Mouse (Mus musculus) left cerebral cortex, postnatal 10 days (tissue): ENCODE measurements around the gene BC037034. TPM values are rescaled to one million over a fixed set of nuclear protein-coding genes. Genes with fewer than 3 reads are reported as not detected.
A peak's percentile ranks its signal among the peaks of the same experiment; 100 is the strongest.
"Not testable (repeated sequence)": the region's sequence is repeated elsewhere in the genome, so short reads cannot be mapped to it uniquely, and the experiment has no call there.

ENCODE experiments used
- DNase-seq, 2 experiments: peaks; one replicate each; pipeline ENCODE4 v3.0.0; 2021 to 2022; ENCODE audit warnings: low spot score in 2 of 2, mixed read lengths in 1 of 2; ENCODE audit errors: extremely low spot score in 1 of 2
- intact Hi-C: fragments of 180-260 bp; cut with DNase I; formaldehyde crosslinking; loops from one replicate; pipeline ENCODE4 v1.15.1; 2025
- total RNA-seq, 2 experiments: library from RNA; stranded (reverse); gene quantifications; 2 replicates each; pipeline ENCODE4 v1.2.3; 2021

The BC037034 gene
- total RNA-seq, 2 experiments from 2014 or later, result 74.6 to 75.5 TPM

GRCm38 (mm10) chr5:138227367-138227766 lies 36.5 kb downstream of the BC037034 start:
- no peak for DNase-seq
- intact Hi-C loops, result no loop called here

DNA sequence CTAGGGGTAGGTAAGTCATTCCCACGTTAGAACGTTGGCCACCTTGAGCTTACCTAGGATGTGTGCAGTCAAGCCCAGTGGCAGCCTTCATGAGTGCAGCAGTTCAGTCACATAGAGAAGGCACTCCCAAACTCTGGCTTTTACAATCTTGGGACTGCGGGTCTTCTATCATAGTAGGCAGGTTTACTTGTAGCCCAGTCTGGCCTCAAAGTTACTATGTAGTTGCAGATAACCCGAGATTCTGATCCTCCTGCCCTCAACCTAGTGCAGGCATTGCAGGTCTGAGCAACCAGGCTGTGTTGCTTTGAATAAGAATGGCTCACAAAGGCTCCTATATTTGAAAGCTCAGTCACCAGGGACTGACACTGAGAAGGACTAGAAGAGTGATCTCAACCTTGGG lies 37.3 kb downstream of the BC037034 start:
- intact Hi-C loops, result no loop called here
- no peak for DNase-seq

- DNase-seq, result no peak
- intact Hi-C loops, result no loop called here
These were observed 38.1 kb downstream of the BC037034 start, which contains the start of gene Nxpe5 for GRCm38 (mm10) chr5:138225700-138226099. Gene Nxpe5, plus strand, starts transcription at chr5:138225898.

DNA sequence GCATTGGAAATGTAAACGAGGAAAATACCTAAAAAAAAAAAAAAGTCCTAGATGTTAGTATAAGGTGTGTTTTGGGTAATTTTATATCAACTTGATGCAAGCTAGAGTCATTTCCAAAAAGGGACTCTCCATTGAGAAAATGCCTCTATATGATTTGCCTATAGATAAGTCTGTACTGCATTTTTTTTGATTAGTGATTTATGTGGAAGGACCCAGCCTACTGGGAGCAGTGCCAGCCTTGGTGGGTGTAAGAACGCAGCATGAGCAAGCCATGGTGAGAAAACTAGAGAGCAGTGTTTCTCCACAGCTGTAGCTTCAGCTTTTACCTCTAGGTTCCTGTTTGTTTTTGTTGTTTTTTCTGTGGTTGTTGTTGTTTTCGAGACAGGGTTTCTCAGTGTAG lies 40.5 kb downstream of the BC037034 start:
- intact Hi-C loops, result no loop called here
- peak in 1 of 2 experiments; percentile 34 for DNase-seq

DNA sequence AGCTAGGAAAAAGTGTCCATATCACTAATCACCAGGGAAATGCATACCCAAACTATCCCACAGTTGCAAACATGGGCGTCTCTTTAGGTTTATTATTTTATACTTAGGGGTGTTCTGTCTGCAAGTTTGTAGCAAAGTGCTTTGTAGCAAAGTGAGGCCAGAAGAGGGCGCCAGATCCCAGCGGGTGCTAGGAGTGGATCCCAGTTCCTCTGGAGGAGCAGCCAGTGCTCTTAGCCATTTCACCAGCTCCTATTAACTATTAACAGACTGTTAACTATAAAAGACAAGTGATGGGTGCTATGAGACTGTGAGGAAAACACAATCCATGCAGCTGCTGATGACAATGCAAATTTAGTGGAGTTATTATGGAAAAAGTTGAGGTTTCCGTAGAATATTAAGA lies 41.7 kb downstream of the BC037034 start:
- intact Hi-C loops, result no loop called here
- DNase-seq, result peak; percentile 74 to 86

- intact Hi-C loops, result no loop called here
- no peak for DNase-seq
These were observed 44.0 kb downstream of the BC037034 start for GRCm38 (mm10) chr5:138219864-138220263.

GRCm38 (mm10) chr5:138216632-138217031 lies 47.2 kb downstream of the BC037034 start:
- DNase-seq, intact Hi-C loops: not testable (repeated sequence)

Other genes with a start within 250 kb of the BC037034 start
- gene Smok3a, start 242.8 kb downstream of the BC037034 start, total RNA-seq, result not detected
- not detected for gene Smok3b, start 242.6 kb downstream of the BC037034 start, total RNA-seq
- gene Smok3c, start 210.8 kb downstream of the BC037034 start, total RNA-seq, result not detected
- gene Zkscan1, start 178.9 kb downstream of the BC037034 start, total RNA-seq, result 10 to 100 TPM; 39.2 to 39.4 TPM
- 10 to 100 TPM; 21.8 to 26.1 TPM for gene Zscan21, start 147.1 kb downstream of the BC037034 start, total RNA-seq
- gene Zfp113, start 108.3 kb downstream of the BC037034 start, total RNA-seq, result 10 to 100 TPM; 10.5 to 10.6 TPM
- 100 to 1,000 TPM; 145 to 149 TPM for gene Cops6, start 103.0 kb downstream of the BC037034 start, total RNA-seq
- gene Ap4m1, start 92.0 kb downstream of the BC037034 start, total RNA-seq, result 10 to 100 TPM; 26.2 to 28.1 TPM
- 10 to 100 TPM; 15.6 to 16.0 TPM for gene Mcm7, start 91.6 kb downstream of the BC037034 start, total RNA-seq
- 10 to 100 TPM; 28.8 to 31.3 TPM for gene Taf6, start 76.6 kb downstream of the BC037034 start, total RNA-seq
- gene Cnpy4, start 76.5 kb downstream of the BC037034 start, total RNA-seq, result 10 to 100 TPM; 13.9 to 15.1 TPM
- gene Mblac1, start 69.7 kb downstream of the BC037034 start, total RNA-seq, result 10 to 100 TPM; 10.3 to 11.1 TPM
- gene Nxpe5, start 38.1 kb downstream of the BC037034 start, total RNA-seq, result under 1 TPM in 1 of 2 experiments, not detected in 1; 0.13 TPM
- gene Lamtor4, start 8.6 kb downstream of the BC037034 start, total RNA-seq, result 10 to 100 TPM; 65.3 to 70.0 TPM
- 1 to 10 TPM; 3.4 to 4.0 TPM for gene Gal3st4, start 8.8 kb upstream of the BC037034 start, total RNA-seq
- gene Gm43720, start 15.9 kb upstream of the BC037034 start, total RNA-seq, result under 1 TPM in 1 of 2 experiments, not detected in 1; 0.11 TPM
- 1 to 10 TPM; 3.8 to 4.1 TPM for gene Gpc2, start 16.0 kb upstream of the BC037034 start, total RNA-seq
- gene Stag3, start 16.2 kb upstream of the BC037034 start, total RNA-seq, result 1 to 10 TPM; 1.8 to 3.2 TPM
- gene Pvrig, start 77.9 kb upstream of the BC037034 start, total RNA-seq, result not detected
- 10 to 100 TPM; 25.5 to 27.1 TPM for gene Zfp157, start 177.4 kb upstream of the BC037034 start, total RNA-seq